Mouse (Mus musculus): ENCODE measurements at regions not wholly inside any gene's neighbourhood (a gene's known extent, or its start where the extent isn't known, plus 50 kb on each side); places are given as distances from the start of the nearest gene placed in this dataset.

GRCm38 (mm10) chr8:76309200-76309599, 590.0 kb upstream of the Nr3c2 start:
- WGBS = 62% methylated on average over 3 of the region's 3 CpGs
- no peak overlapping the region for H3K27ac ChIP-seq (ENCODE audit: insufficient read depth, low read length)
- DNase-seq = no peak
- H3K27me3 ChIP-seq (ENCODE audit: control insufficient read depth, insufficient read depth, low read length) = no peaks in the 10 kb centered on the region
- no peak for TF ChIP-seq POLR2A (IDR thresholded peaks at IDR 0.05; ENCODE audit: borderline replicate concordance, insufficient read depth, low read length)
- TF ChIP-seq CTCF (IDR thresholded peaks at IDR 0.05; ENCODE audit: borderline replicate concordance, insufficient read depth, low read depth, low read length) = no peak
- no peaks in the 10 kb centered on the region for H3K4me1 ChIP-seq (ENCODE audit: control insufficient read depth, insufficient read depth, low read length)
- H3K4me3 ChIP-seq (replicated peaks; ENCODE audit: insufficient read depth, low read depth, low read length) = no peak overlapping the region

GRCm38 (mm10) chr8:76328540-76328939, 570.7 kb upstream of the Nr3c2 start:
- Histone ChIP-seq H3K4me3 (replicated peaks; ENCODE audit: insufficient read depth, low read depth, low read length) (no peak overlapping the region), H3K4me1 (ENCODE audit: control insufficient read depth, insufficient read depth, low read length) (no peaks in the 10 kb centered on the region), H3K27ac (ENCODE audit: insufficient read depth, low read length) (no peak overlapping the region), H3K27me3 (ENCODE audit: control insufficient read depth, insufficient read depth, low read length) (no peaks in the 10 kb centered on the region)
- DNase-seq = no peak
- TF ChIP-seq CTCF (IDR thresholded peaks at IDR 0.05; ENCODE audit: borderline replicate concordance, insufficient read depth, low read depth, low read length) (no peak), POLR2A (IDR thresholded peaks at IDR 0.05; ENCODE audit: borderline replicate concordance, insufficient read depth, low read length) (no peak)
- 62% methylated on average over 1 of the region's 1 CpGs for WGBS

DNA sequence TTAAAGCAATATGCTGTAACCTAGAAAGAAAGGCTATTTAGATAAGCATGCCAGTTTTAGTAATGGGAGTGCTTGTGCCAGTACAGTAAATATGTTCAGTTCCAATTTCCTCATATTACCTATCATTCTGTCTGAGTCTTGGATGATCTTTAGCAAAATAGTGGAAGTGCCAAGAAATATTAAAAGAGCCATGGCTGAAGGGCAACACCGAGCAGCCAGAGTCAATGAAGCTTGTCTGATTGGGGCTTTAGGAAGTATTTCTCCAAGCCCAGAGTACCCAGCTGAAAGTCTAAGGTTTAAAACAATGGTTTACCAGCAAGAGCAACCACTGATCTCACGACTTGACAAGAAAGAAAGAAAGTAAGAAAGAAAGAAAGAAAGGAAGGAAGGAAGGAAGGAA, 556.2 kb upstream of the Nr3c2 start:
- no peak overlapping the region for H3K4me3 ChIP-seq (replicated peaks; ENCODE audit: insufficient read depth, low read depth, low read length)
- no peaks in the 10 kb centered on the region; the same call in 1 of the 2 replicates for H3K27me3 ChIP-seq (ENCODE audit: control insufficient read depth, insufficient read depth, low read length)
- 35% methylated on average over 2 of the region's 2 CpGs for WGBS
- DNase-seq = no peak
- no peak overlapping the region for H3K27ac ChIP-seq (ENCODE audit: insufficient read depth, low read length)
- no peaks in the 10 kb centered on the region for H3K4me1 ChIP-seq (ENCODE audit: control insufficient read depth, insufficient read depth, low read length)
- TF ChIP-seq POLR2A (IDR thresholded peaks at IDR 0.05; ENCODE audit: borderline replicate concordance, insufficient read depth, low read length) (no peak), CTCF (IDR thresholded peaks at IDR 0.05; ENCODE audit: borderline replicate concordance, insufficient read depth, low read depth, low read length) (no peak)

DNA sequence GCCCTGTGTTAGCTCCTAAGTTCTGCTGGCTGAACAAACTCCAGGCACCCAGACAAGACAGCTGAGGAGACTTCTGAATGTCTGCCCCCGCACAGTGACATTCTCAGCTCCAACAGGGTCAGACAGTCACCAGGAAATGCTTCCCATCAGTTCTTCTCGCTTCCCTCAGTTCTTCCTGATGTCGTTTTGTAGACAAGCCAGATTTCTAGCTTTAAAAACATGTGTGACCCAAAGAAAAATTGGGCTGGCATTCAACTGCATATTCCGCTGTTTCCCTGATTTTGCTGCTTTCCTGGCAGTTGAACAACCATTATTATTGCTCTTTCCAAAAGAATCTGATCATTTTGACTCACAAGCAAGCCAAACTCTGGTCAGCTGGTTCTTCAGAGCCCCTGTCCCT, 553.1 kb upstream of the Nr3c2 start:
- Histone ChIP-seq H3K4me1 (ENCODE audit: control insufficient read depth, insufficient read depth, low read length) (no peaks in the 10 kb centered on the region), H3K27me3 (ENCODE audit: control insufficient read depth, insufficient read depth, low read length) (no peaks in the 10 kb centered on the region; the same call in 1 of the 2 replicates), H3K4me3 (replicated peaks; ENCODE audit: insufficient read depth, low read depth, low read length) (no peak overlapping the region), H3K27ac (ENCODE audit: insufficient read depth, low read length) (no peak overlapping the region)
- no peak for TF ChIP-seq CTCF (IDR thresholded peaks at IDR 0.05; ENCODE audit: borderline replicate concordance, insufficient read depth, low read depth, low read length)
- TF ChIP-seq POLR2A (IDR thresholded peaks at IDR 0.05; ENCODE audit: borderline replicate concordance, insufficient read depth, low read length) = no peak
- 3% methylated on average over 4 of the region's 4 CpGs for WGBS
- peak in 1 of 2 experiments; percentile 1 for DNase-seq

DNA sequence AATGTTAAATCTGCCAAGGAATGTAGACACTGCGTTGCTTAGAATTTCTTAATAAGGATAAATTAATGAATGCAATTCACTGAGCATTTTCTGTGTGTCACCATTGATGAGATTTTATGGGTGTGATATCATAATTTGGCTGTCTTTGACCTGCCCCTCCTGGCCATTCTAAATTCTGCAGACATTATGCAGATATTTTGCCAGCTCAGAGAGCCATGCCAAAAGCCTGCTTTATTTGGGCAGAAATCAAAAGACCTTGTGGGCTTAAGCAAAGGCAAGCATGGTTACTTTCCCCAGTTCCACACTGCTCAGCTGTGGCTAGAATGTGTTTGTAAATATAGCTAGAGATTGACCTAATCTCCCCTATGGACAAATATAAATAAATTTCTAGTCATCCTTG, 552.4 kb upstream of the Nr3c2 start:
- H3K4me3 ChIP-seq (replicated peaks; ENCODE audit: insufficient read depth, low read depth, low read length) = no peak overlapping the region
- no peak overlapping the region for H3K27ac ChIP-seq (ENCODE audit: insufficient read depth, low read length)
- peak in 1 of 2 experiments; percentile 25 for DNase-seq
- WGBS = 2% methylated on average over 1 of the region's 1 CpGs
- no peaks in the 10 kb centered on the region; the same call in 1 of the 2 replicates for H3K27me3 ChIP-seq (ENCODE audit: control insufficient read depth, insufficient read depth, low read length)
- no peaks in the 10 kb centered on the region for H3K4me1 ChIP-seq (ENCODE audit: control insufficient read depth, insufficient read depth, low read length)
- TF ChIP-seq CTCF (IDR thresholded peaks at IDR 0.05; ENCODE audit: borderline replicate concordance, insufficient read depth, low read depth, low read length) (no peak), POLR2A (IDR thresholded peaks at IDR 0.05; ENCODE audit: borderline replicate concordance, insufficient read depth, low read length) (no peak)

DNA sequence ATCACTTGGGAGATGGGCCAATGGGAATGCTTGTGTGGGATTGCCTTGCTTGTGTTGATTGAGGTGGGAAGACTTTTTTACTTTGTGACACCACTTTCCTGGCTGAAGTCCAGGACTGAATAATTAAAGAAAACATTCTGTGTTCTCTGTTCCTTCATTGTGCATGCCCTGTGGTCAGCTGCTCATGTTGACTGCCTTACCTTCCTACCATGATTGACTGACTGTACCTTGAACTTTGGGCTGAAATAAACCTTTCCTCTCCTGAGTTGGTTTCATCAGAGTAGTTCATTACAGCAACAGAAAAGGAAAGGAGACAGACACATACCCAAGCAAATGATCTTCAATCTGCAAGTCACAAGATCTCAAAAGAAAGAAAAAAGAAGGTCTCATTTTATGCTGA, 524.9 kb upstream of the Nr3c2 start:
- no peak for DNase-seq
- H3K4me1 ChIP-seq (ENCODE audit: control insufficient read depth, insufficient read depth, low read length) = no peaks in the 10 kb centered on the region
- TF ChIP-seq CTCF (IDR thresholded peaks at IDR 0.05; ENCODE audit: borderline replicate concordance, insufficient read depth, low read depth, low read length) (no peak), POLR2A (IDR thresholded peaks at IDR 0.05; ENCODE audit: borderline replicate concordance, insufficient read depth, low read length) (no peak)
- H3K27me3 ChIP-seq (ENCODE audit: control insufficient read depth, insufficient read depth, low read length) = no peaks in the 10 kb centered on the region
- H3K27ac ChIP-seq (ENCODE audit: insufficient read depth, low read length) = no peak overlapping the region
- H3K4me3 ChIP-seq (replicated peaks; ENCODE audit: insufficient read depth, low read depth, low read length) = no peak overlapping the region

DNA sequence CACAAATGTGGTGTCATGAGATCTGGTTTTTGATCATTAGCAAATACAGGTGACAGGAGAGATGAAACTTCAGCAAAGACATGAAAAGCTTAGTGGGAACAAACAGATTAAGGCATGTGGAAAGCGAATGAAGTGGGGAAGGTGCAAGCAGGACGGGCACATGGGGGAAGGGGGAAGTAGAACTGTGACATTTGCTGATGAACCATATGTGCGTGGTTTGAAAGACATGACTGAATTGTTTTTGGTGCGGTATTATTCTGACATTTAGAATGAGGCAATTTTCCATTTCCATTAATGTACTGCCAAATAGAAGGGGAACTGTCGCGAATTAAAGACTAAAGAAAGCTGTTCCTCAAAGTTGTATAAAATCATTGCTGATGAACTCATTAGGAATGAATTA, 521.5 kb upstream of the Nr3c2 start:
- DNase-seq = no peak
- H3K27me3 ChIP-seq (ENCODE audit: control insufficient read depth, insufficient read depth, low read length) = no peaks in the 10 kb centered on the region
- H3K4me3 ChIP-seq (replicated peaks; ENCODE audit: insufficient read depth, low read depth, low read length) = no peak overlapping the region
- H3K27ac ChIP-seq (ENCODE audit: insufficient read depth, low read length) = no peak overlapping the region
- no peaks in the 10 kb centered on the region for H3K4me1 ChIP-seq (ENCODE audit: control insufficient read depth, insufficient read depth, low read length)
- TF ChIP-seq CTCF (IDR thresholded peaks at IDR 0.05; ENCODE audit: borderline replicate concordance, insufficient read depth, low read depth, low read length) = no peak
- TF ChIP-seq POLR2A (IDR thresholded peaks at IDR 0.05; ENCODE audit: borderline replicate concordance, insufficient read depth, low read length) = no peak
- 85% methylated on average over 6 of the region's 6 CpGs for WGBS

DNA sequence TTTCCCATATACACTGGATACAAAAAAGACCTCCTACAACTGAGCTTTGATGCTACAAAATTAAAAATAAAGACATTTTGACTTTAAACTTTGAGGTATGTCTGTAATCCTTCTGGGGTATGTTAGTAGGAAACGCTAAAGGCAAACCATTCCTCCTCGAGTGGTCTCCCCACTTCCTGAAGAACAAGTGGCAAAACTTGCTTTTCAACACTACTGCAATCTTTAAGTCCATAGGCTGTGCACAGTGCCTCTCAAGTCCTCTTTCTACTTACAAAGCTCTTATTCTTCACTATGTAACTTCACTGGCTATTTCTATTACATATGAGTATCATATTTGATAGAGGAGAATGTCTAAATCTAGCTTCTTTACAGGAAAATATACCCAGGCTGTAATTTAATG, 517.6 kb upstream of the Nr3c2 start:
- H3K27me3 ChIP-seq (ENCODE audit: control insufficient read depth, insufficient read depth, low read length) = no peaks in the 10 kb centered on the region
- H3K27ac ChIP-seq (ENCODE audit: insufficient read depth, low read length) = no peak overlapping the region
- DNase-seq = no peak
- 92% methylated on average over 2 of the region's 2 CpGs for WGBS
- TF ChIP-seq POLR2A (IDR thresholded peaks at IDR 0.05; ENCODE audit: borderline replicate concordance, insufficient read depth, low read length) (no peak), CTCF (IDR thresholded peaks at IDR 0.05; ENCODE audit: borderline replicate concordance, insufficient read depth, low read depth, low read length) (no peak)
- H3K4me3 ChIP-seq (replicated peaks; ENCODE audit: insufficient read depth, low read depth, low read length) = no peak overlapping the region
- H3K4me1 ChIP-seq (ENCODE audit: control insufficient read depth, insufficient read depth, low read length) = no peaks in the 10 kb centered on the region
